ENCODE assay signal across 9 mouse cellular contexts in the genomic region with DNA sequence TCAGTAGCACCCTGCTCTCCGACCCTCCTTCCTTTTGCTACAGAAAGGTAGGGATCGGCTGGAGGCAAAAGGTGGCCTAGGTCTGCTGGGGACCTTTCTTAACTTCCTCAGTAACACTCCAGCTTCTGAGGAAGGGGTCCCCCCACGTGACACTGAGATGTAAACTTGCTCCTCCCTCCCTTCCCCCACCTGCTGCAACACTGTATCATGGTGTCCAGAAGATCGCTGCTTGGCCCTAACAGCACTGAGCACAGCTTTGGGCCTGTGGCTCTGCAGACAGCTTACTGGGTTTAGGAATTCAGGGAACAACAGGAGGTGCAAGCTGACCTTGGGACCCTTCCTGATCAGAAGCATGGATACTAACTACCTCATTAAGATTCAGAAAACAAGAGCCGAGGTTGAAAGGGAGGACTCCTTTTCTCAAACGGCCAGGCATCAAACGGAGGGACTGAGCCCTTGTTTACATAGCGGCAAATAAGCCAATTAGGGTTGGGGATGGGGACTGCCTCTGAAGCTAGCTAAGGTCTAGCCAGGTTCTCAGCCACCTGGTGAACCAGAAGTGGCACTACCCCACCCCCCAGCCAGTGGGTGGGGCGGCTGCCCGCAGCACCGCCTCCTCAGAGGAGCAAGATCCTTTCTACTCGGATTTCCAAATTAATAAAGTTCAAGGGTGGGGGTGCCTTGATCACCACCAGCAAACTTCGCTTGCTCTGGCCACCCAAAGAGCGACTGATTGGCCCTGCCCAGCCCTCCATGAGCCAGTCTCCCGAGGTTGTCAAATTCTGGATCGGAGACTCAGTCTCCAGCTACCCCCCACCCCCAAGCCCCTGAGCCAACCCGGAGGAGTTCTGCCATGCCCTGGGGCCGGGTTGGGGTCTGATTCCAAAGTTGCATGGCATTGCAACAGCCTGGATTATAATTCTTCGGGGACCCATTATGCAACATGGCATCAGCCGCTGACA. TPM values are rescaled to one million over a fixed set of nuclear protein-coding genes. Genes with fewer than 3 reads are reported as not detected.
A peak's percentile ranks its signal among the peaks of the same experiment; 100 is the strongest.
DNase-seq lines count a peak whose midpoint lies in the region; ATAC-seq lines count a peak whose summit lies in the region.
"Had no signal": no experiment of that assay in that cellular context is flagged by ENCODE, and none has a peak within 500 bp of the region (broad histone marks: within the 10 kb centered on the region; RNA-seq: fewer than 3 reads in every experiment).

No protein-coding gene starts in this region.

- no peak for DNase-seq in heart, postnatal 4 days
- DNase-seq in cerebellum, postnatal 10 days: peak; percentile 40 to 42
- DNase-seq in hindbrain, embryonic 14.5 days (ENCODE audit: low spot score): no peak
- DNase-seq in liver, embryonic 13.5 days: no peak
- no peak for DNase-seq in gastrocnemius, postnatal 36 days
- DNase-seq in layer of hippocampus, adult 9-11 months: no peak

- H3K4me3 ChIP-seq in heart, embryonic 11.5 days (ENCODE audit: low read depth, low read length): peak overlapping the region; percentile 84
- peak overlapping the region; percentile 86 for H3K4me3 ChIP-seq in hindbrain, embryonic 14.5 days (replicated peaks; ENCODE audit: low read length)
- 0 out of 2 replicates have a peak overlapping the region, but pooled peaks have one; percentile 71 for H3K4me3 ChIP-seq in liver, embryonic 13.5 days (replicated peaks)
- H3K4me3 ChIP-seq in neural tube, embryonic 13.5 days: peak overlapping the region; percentile 79

- no peak overlapping the region for H3K27ac ChIP-seq in heart, embryonic 11.5 days (ENCODE audit: low read depth, low read length)
- H3K27ac ChIP-seq in hindbrain, embryonic 14.5 days: no peak overlapping the region
- H3K27ac ChIP-seq in liver, embryonic 13.5 days: no peak overlapping the region
- no peak overlapping the region for H3K27ac ChIP-seq in neural tube, embryonic 13.5 days (replicated peaks)

- peaks cover 9% of the 10 kb centered on the region for H3K36me3 ChIP-seq in heart, embryonic 11.5 days (ENCODE audit: control insufficient read depth, insufficient read depth, low read length)
- H3K36me3 ChIP-seq in hindbrain, embryonic 14.5 days (replicated peaks; ENCODE audit: control insufficient read depth, insufficient read depth): peaks cover 26% of the 10 kb centered on the region
- H3K36me3 ChIP-seq in liver, embryonic 13.5 days: peaks cover 23% of the 10 kb centered on the region
- peaks cover 25% of the 10 kb centered on the region for H3K36me3 ChIP-seq in neural tube, embryonic 13.5 days
- H3K36me3 ChIP-seq: G1E had no signal

- H3K9me3 ChIP-seq in heart, embryonic 11.5 days (replicated peaks; ENCODE audit: control insufficient read depth, low read length): no peaks in the 10 kb centered on the region
- H3K9me3 ChIP-seq in hindbrain, embryonic 14.5 days (ENCODE audit: control insufficient read depth, low read length): no peaks in the 10 kb centered on the region
- no peaks in the 10 kb centered on the region for H3K9me3 ChIP-seq in liver, embryonic 13.5 days (replicated peaks)
- H3K9me3 ChIP-seq in neural tube, embryonic 13.5 days: no peaks in the 10 kb centered on the region

- intact Hi-C loops in gastrocnemius, postnatal 36 days (cut with DNase I): loop anchor here (2.0 kb wide), 1 partner anchor 30 kb away; no protein-coding TSS in a partner anchor

- WGBS in heart, embryonic 11.5 days (ENCODE audit: insufficient replicate concordance): 16% methylated on average over 20 of the region's 20 CpGs
- WGBS in hindbrain, embryonic 14.5 days: 13% methylated on average over 20 of the region's 20 CpGs
- WGBS in liver, embryonic 13.5 days (ENCODE audit: insufficient replicate concordance): 26% methylated on average over 20 of the region's 20 CpGs
- 10% methylated on average over 20 of the region's 20 CpGs for WGBS in neural tube, embryonic 13.5 days

- H3K4me2 ChIP-seq in heart, embryonic 11.5 days: peak overlapping the region; percentile 91
- peak overlapping the region; percentile 98 for H3K4me2 ChIP-seq in hindbrain, embryonic 14.5 days (replicated peaks)
- H3K4me2 ChIP-seq in liver, embryonic 13.5 days: peak overlapping the region; percentile 79
- H3K4me2 ChIP-seq in neural tube, embryonic 13.5 days: peak overlapping the region; percentile 86

- H3K9ac ChIP-seq in heart, embryonic 11.5 days (ENCODE audit: low read depth, low read length): peak overlapping the region; percentile 96; the same call in 1 of the 2 replicates
- H3K9ac ChIP-seq in hindbrain, embryonic 14.5 days: peak overlapping the region; percentile 95
- no peak overlapping the region for H3K9ac ChIP-seq in liver, embryonic 13.5 days
- H3K9ac ChIP-seq in neural tube, embryonic 13.5 days: peak overlapping the region; percentile 95

- H3K4me1 ChIP-seq in heart, embryonic 11.5 days (ENCODE audit: control insufficient read depth, insufficient read depth, low read length): peaks cover 71% of the 10 kb centered on the region
- H3K4me1 ChIP-seq in hindbrain, embryonic 14.5 days (replicated peaks; ENCODE audit: control insufficient read depth, insufficient read depth, low read length): peaks cover 66% of the 10 kb centered on the region
- peaks cover 66% of the 10 kb centered on the region for H3K4me1 ChIP-seq in liver, embryonic 13.5 days (replicated peaks)
- H3K4me1 ChIP-seq in neural tube, embryonic 13.5 days (replicated peaks): peaks cover 83% of the 10 kb centered on the region

- H3K27me3 ChIP-seq in heart, embryonic 11.5 days (ENCODE audit: control insufficient read depth, insufficient read depth, low read length): peaks cover 42% of the 10 kb centered on the region
- H3K27me3 ChIP-seq in hindbrain, embryonic 14.5 days (ENCODE audit: control insufficient read depth, insufficient read depth, low read length): peaks cover 42% of the 10 kb centered on the region
- H3K27me3 ChIP-seq in liver, embryonic 13.5 days: peaks cover 80% of the 10 kb centered on the region
- peaks cover 67% of the 10 kb centered on the region for H3K27me3 ChIP-seq in neural tube, embryonic 13.5 days

- no peak for ATAC-seq in heart, embryonic 11.5 days (replicated peaks; ENCODE audit: insufficient number of reproducible peaks, low FRiP score, low TSS enrichment)
- no peak for ATAC-seq in hindbrain, embryonic 14.5 days (ENCODE audit: low FRiP score)
- ATAC-seq in liver, embryonic 13.5 days (ENCODE audit: low read depth): no peak
- ATAC-seq in neural tube, embryonic 13.5 days (ENCODE audit: low read depth): no peak

RNA-seq across cellular contexts. Expression of a gene that starts 3.1 kb away (rescaled TPM):
- 6.3 and 7.7 TPM in 2 replicates for polyA plus RNA-seq in heart, embryonic 11.5 days (2014; fragmentation: Nextera tagmentation; extraction: Ambion mirVana)
- total RNA-seq in heart, postnatal 4 days (2021): 10 to 100 TPM; 30.5 to 34.9 TPM
- 16.8 and 20.2 TPM in 2 replicates for polyA plus RNA-seq in hindbrain, embryonic 14.5 days (2014; fragmentation: Nextera tagmentation; extraction: Ambion mirVana)
- polyA plus RNA-seq in liver, embryonic 13.5 days (2015; fragmentation: Nextera tagmentation; extraction: Ambion mirVana): 2.0 and 2.4 TPM in 2 replicates
- polyA plus RNA-seq in neural tube, embryonic 13.5 days (2015; fragmentation: Nextera tagmentation; extraction: Ambion mirVana): 14.8 and 16.5 TPM in 2 replicates
- total RNA-seq in gastrocnemius, postnatal 36 days (2021): 1 to 10 TPM; 1.6 to 3.0 TPM
- total RNA-seq: G1E had no signal

RNA-seq across cellular contexts. Expression of a gene that starts 42.1 kb away (rescaled TPM):
- 6.7 and 7.8 TPM in 2 replicates for polyA plus RNA-seq in heart, embryonic 11.5 days (2014; fragmentation: Nextera tagmentation; extraction: Ambion mirVana)
- total RNA-seq in heart, postnatal 4 days (2021): 1 to 10 TPM; 5.6 to 5.7 TPM
- 8.5 and 9.8 TPM in 2 replicates for polyA plus RNA-seq in hindbrain, embryonic 14.5 days (2014; fragmentation: Nextera tagmentation; extraction: Ambion mirVana)
- polyA plus RNA-seq in liver, embryonic 13.5 days (2015; fragmentation: Nextera tagmentation; extraction: Ambion mirVana): 2.4 and 2.8 TPM in 2 replicates
- polyA plus RNA-seq in neural tube, embryonic 13.5 days (2015; fragmentation: Nextera tagmentation; extraction: Ambion mirVana): 7.0 and 8.5 TPM in 2 replicates
- 1 to 10 TPM; 1.5 to 1.9 TPM for total RNA-seq in gastrocnemius, postnatal 36 days (2021)
- total RNA-seq: G1E had no signal
- polyA plus RNA-seq: G1E had no signal

Comparison
In these comparisons a context has a peak if more than half of its experiments do, and no peak if none do; other contexts are left out.
1. DNase-seq: peak in cerebellum, postnatal 10 days (2 of 2); none in heart, postnatal 4 days (single experiment), hindbrain, embryonic 14.5 days (single experiment), liver, embryonic 13.5 days (single experiment), gastrocnemius, postnatal 36 days (0 of 2) and layer of hippocampus, adult 9-11 months (single experiment).
2. Peak in every context shown above with its lines, with median percentiles within 50 percentile points of each other: H3K4me2 ChIP-seq and H3K4me3 ChIP-seq.